Mouse (Mus musculus): ENCODE data around the gene Zfp462. TPM values are rescaled to one million over a fixed set of nuclear protein-coding genes. Genes with fewer than 3 reads are reported as not detected.

The Zfp462 gene
- polyA plus RNA-seq, 1 experiment, result 0.06 TPM

DNA sequence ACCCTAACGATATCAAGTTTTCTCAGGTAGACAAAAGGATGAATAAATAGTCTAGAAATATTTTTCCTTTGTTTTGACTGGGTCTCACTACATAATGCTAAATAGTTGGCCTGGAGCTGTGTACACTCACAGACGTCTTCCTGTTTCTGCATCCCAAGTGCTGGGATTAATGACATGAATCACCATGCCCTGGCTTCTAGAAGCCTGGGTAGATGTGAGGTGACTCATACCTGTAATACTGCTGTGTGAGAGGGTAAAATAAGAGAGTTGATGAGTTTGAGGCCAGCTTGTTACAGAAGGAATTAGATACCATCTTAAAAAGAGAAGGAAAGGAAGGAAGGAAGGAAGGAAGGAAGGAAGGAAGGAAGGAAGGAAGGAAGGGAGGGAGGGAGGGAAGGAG lies 15.2 kb upstream of the Zfp462 start:
- no peaks in the 10 kb centered on the region for H3K4me1 ChIP-seq
- H3K4me3 ChIP-seq (replicated peaks), result no peak overlapping the region
- H3K9me3 ChIP-seq, result 0 out of 2 replicates have a peak, but pooled peaks cover 2% of the 10 kb centered on the region
- TF ChIP-seq GATA1 (IDR thresholded peaks at IDR 0.05; ENCODE audit: borderline replicate concordance, low read length) (no peak), FLI1 (IDR thresholded peaks at IDR 0.05; ENCODE audit: low read length) (no peak)
- no peaks in the 10 kb centered on the region for H3K27me3 ChIP-seq (replicated peaks)
- H3K36me3 ChIP-seq (replicated peaks; ENCODE audit: low read length), result no peaks in the 10 kb centered on the region

- Histone ChIP-seq H3K36me3 (replicated peaks; ENCODE audit: low read length) (no peaks in the 10 kb centered on the region), H3K9me3 (0 out of 2 replicates have a peak, but pooled peaks cover 2% of the 10 kb centered on the region), H3K4me1 (no peaks in the 10 kb centered on the region), H3K4me3 (replicated peaks) (no peak overlapping the region), H3K27me3 (replicated peaks) (no peaks in the 10 kb centered on the region)
- TF ChIP-seq GATA1 (IDR thresholded peaks at IDR 0.05; ENCODE audit: borderline replicate concordance, low read length) (no peak), FLI1 (IDR thresholded peaks at IDR 0.05; ENCODE audit: low read length) (no peak)
Measured at GRCm38 (mm10) chr4:54932668-54933067, 12.2 kb upstream of the Zfp462 start.

DNA sequence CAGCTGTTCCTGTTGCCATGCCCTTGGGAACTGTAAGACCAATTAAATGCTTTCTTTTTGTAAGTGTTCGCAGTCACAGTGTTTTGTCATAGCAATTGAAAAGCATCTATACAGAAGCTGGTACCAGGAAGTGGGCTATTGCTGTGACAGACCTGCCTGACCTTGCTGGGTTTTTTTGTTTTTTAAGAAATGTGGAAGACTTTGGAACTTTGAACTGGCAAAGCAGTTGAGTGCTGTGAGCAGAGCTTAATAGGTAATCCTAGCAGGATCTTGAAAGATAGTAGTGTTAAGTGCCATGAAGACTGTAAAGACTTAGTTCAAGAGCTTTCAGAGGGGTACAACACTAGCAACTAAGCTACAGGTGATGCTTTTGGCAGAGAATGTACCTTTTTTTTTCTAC lies 7.7 kb upstream of the Zfp462 start:
- Histone ChIP-seq H3K4me1 (no peaks in the 10 kb centered on the region), H3K9me3 (0 out of 2 replicates have a peak, but pooled peaks cover 2% of the 10 kb centered on the region), H3K4me3 (replicated peaks) (no peak overlapping the region), H3K36me3 (replicated peaks; ENCODE audit: low read length) (no peaks in the 10 kb centered on the region), H3K27me3 (replicated peaks) (no peaks in the 10 kb centered on the region)
- TF ChIP-seq GATA1 (IDR thresholded peaks at IDR 0.05; ENCODE audit: borderline replicate concordance, low read length), result no peak
- no peak for TF ChIP-seq FLI1 (IDR thresholded peaks at IDR 0.05; ENCODE audit: low read length)

DNA sequence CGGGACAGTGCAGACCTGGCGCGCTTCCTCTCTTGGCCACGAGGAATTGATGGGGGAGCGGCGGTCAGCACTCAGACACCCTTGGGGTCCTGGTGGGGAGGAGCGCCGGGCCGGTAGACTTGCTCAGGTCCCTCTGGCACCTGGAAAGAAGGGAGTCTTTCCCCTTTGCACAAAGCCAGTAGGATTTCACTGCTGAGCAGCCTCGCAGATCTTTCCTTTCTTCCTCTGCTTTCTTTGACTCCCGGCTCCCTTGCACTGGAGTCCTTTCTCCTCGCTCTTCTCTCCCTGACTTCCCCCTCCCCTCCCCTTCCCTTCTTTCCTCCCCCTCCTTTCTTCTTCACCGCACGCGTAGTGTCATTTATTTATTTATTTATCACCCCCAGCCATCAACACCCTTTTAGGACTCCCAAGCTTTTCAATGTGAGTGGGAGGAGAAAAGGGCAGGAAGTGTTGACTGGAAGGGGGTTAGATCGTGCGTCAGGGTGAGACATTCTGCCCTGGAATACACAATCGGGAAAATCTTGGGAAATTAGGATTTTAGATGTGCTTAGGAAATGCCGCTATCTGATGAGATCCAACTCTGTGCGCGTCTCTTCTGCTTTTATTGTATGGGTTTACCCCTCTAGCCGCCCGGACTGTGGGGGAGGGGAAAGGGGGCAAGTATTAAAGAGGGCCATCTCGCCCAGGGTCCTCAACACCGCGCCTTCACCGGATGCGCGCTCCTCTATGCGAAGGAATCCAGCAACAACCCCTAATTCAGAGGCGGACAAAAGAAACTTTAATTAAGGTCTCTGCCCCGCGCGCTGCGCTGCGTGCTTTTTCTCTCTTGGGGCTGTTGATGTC lies 976 bp downstream of the Zfp462 start:
- Histone ChIP-seq H3K27me3 (replicated peaks) (peaks cover 65% of the 10 kb centered on the region), H3K9me3 (no peaks in the 10 kb centered on the region), H3K36me3 (replicated peaks; ENCODE audit: low read length) (no peaks in the 10 kb centered on the region), H3K4me1 (peaks cover 36% of the 10 kb centered on the region), H3K4me3 (replicated peaks) (peak overlapping the region; percentile 78)
- TF ChIP-seq GATA1 (IDR thresholded peaks at IDR 0.05; ENCODE audit: borderline replicate concordance, low read length) (no peak), FLI1 (IDR thresholded peaks at IDR 0.05; ENCODE audit: low read length) (no peak)

GRCm38 (mm10) chr4:54946662-54947055 lies 1.8 kb downstream of the Zfp462 start:
- Histone ChIP-seq H3K27me3 (replicated peaks) (peaks cover 65% of the 10 kb centered on the region), H3K4me3 (replicated peaks) (peak overlapping the region; percentile 92), H3K9me3 (no peaks in the 10 kb centered on the region), H3K4me1 (peaks cover 36% of the 10 kb centered on the region), H3K36me3 (replicated peaks; ENCODE audit: low read length) (no peaks in the 10 kb centered on the region)
- TF ChIP-seq FLI1 (IDR thresholded peaks at IDR 0.05; ENCODE audit: low read length), result no peak
- TF ChIP-seq GATA1 (IDR thresholded peaks at IDR 0.05; ENCODE audit: borderline replicate concordance, low read length), result no peak

- Histone ChIP-seq H3K27me3 (replicated peaks) (peaks cover 65% of the 10 kb centered on the region), H3K4me3 (replicated peaks) (peak overlapping the region; percentile 92), H3K9me3 (no peaks in the 10 kb centered on the region), H3K4me1 (peaks cover 36% of the 10 kb centered on the region), H3K36me3 (replicated peaks; ENCODE audit: low read length) (no peaks in the 10 kb centered on the region)
- TF ChIP-seq FLI1 (IDR thresholded peaks at IDR 0.05; ENCODE audit: low read length) (no peak), GATA1 (IDR thresholded peaks at IDR 0.05; ENCODE audit: borderline replicate concordance, low read length) (no peak)
Measured at GRCm38 (mm10) chr4:54947056-54947990, 2.5 kb downstream of the Zfp462 start.

GRCm38 (mm10) chr4:54947991-54948615 lies 3.3 kb downstream of the Zfp462 start:
- peak overlapping the region; percentile 92 for H3K4me3 ChIP-seq (replicated peaks)
- H3K27me3 ChIP-seq (replicated peaks), result peaks cover 65% of the 10 kb centered on the region
- H3K36me3 ChIP-seq (replicated peaks; ENCODE audit: low read length), result no peaks in the 10 kb centered on the region
- H3K4me1 ChIP-seq, result peaks cover 36% of the 10 kb centered on the region
- no peaks in the 10 kb centered on the region for H3K9me3 ChIP-seq
- TF ChIP-seq GATA1 (IDR thresholded peaks at IDR 0.05; ENCODE audit: borderline replicate concordance, low read length) (no peak), FLI1 (IDR thresholded peaks at IDR 0.05; ENCODE audit: low read length) (no peak)

- H3K27me3 ChIP-seq (replicated peaks), result peaks cover 63% of the 10 kb centered on the region
- no peaks in the 10 kb centered on the region for H3K36me3 ChIP-seq (replicated peaks; ENCODE audit: low read length)
- H3K4me3 ChIP-seq (replicated peaks), result peak overlapping the region; percentile 92
- H3K4me1 ChIP-seq, result peaks cover 36% of the 10 kb centered on the region
- no peaks in the 10 kb centered on the region for H3K9me3 ChIP-seq
- TF ChIP-seq GATA1 (IDR thresholded peaks at IDR 0.05; ENCODE audit: borderline replicate concordance, low read length) (no peak), FLI1 (IDR thresholded peaks at IDR 0.05; ENCODE audit: low read length) (no peak)
Measured at GRCm38 (mm10) chr4:54948616-54949560, 4.0 kb downstream of the Zfp462 start.
